Comparison of ENCODE assay signal across 8 mouse cellular contexts in genomic region chr11:105927065-105928030, GRCm38 (mm10). TPM values are rescaled to one million over a fixed set of nuclear protein-coding genes. Genes with fewer than 3 reads are reported as not detected.
DNase-seq lines count a peak whose midpoint lies in the region; ATAC-seq lines count a peak whose summit lies in the region.

No protein-coding gene starts in this region.

- H3K27me3 ChIP-seq in embryonic facial prominence, embryonic 10.5 days (replicated peaks; ENCODE audit: low read depth, poor library complexity, severe bottlenecking) = 0 out of 2 replicates have a peak, but pooled peaks cover 4% of the 10 kb centered on the region
- H3K27me3 ChIP-seq in neural tube, embryonic 15.5 days (replicated peaks) = no peaks in the 10 kb centered on the region

- no peak overlapping the region for H3K27ac ChIP-seq in embryonic facial prominence, embryonic 10.5 days (replicated peaks)
- H3K27ac ChIP-seq in neural tube, embryonic 15.5 days (replicated peaks) = no peak overlapping the region

- ATAC-seq in neural tube, embryonic 15.5 days (ENCODE audit: low FRiP score) = peak; percentile 78; the same call in 1 of the 2 replicates

- DNase-seq in CD4-positive helper T cell, adult 2 months (ENCODE audit: low read depth, low spot score) = peak; percentile 72
- DNase-seq in adrenal gland, postnatal 25 days = peak; percentile 62
- DNase-seq in embryonic facial prominence, embryonic 10.5 days (ENCODE audit: low spot score) = peak; percentile 76
- peak; percentile 80 to 85 for DNase-seq in heart, postnatal 10 days
- peak; percentile 68 to 83 for DNase-seq in kidney, postnatal 25 days
- peak; percentile 72 to 83 for DNase-seq in lung, adult 18-20 months
- DNase-seq in thymus, postnatal 0 days (ENCODE audit: low spot score) = peak; percentile 80

- 54% methylated on average over 14 of the region's 14 CpGs for WGBS in embryonic facial prominence, embryonic 10.5 days
- 59% methylated on average over 14 of the region's 14 CpGs for WGBS in neural tube, embryonic 15.5 days

- no peak overlapping the region for H3K4me3 ChIP-seq in embryonic facial prominence, embryonic 10.5 days
- H3K4me3 ChIP-seq in neural tube, embryonic 15.5 days (replicated peaks) = no peak overlapping the region

- no peak overlapping the region for H3K4me2 ChIP-seq in neural tube, embryonic 15.5 days

- intact Hi-C loops in heart, postnatal 10 days (cut with DNase I) = loop anchor here (1.0 to 2.0 kb wide), 3 partner anchors 42 to 149 kb away; no protein-coding TSS in a partner anchor

- H3K4me1 ChIP-seq in embryonic facial prominence, embryonic 10.5 days = peaks cover 6% of the 10 kb centered on the region
- peaks cover 3% of the 10 kb centered on the region; the same call in 1 of the 2 replicates for H3K4me1 ChIP-seq in neural tube, embryonic 15.5 days

- peaks cover 12% of the 10 kb centered on the region for H3K36me3 ChIP-seq in embryonic facial prominence, embryonic 10.5 days (replicated peaks)
- peaks cover 28% of the 10 kb centered on the region for H3K36me3 ChIP-seq in neural tube, embryonic 15.5 days

- H3K9ac ChIP-seq in neural tube, embryonic 15.5 days (replicated peaks) = no peak overlapping the region

- H3K9me3 ChIP-seq in embryonic facial prominence, embryonic 10.5 days = no peaks in the 10 kb centered on the region
- no peaks in the 10 kb centered on the region for H3K9me3 ChIP-seq in neural tube, embryonic 15.5 days (replicated peaks)

RNA-seq across cellular contexts. Expression of gene Cyb561, which starts 25.8 kb away (rescaled TPM):
- total RNA-seq in adrenal gland, postnatal 25 days (2021) = 124 and 195 TPM in 2 replicates
- 13.2 and 14.0 TPM in 2 replicates for polyA plus RNA-seq in embryonic facial prominence, embryonic 10.5 days (2016; fragmentation: Nextera tagmentation; extraction: Ambion mirVana)
- 10 to 100 TPM in 1 of 2 experiments, 1 to 10 TPM in 1; 8.0 to 15.4 TPM for total RNA-seq in heart, postnatal 10 days (2021)
- polyA plus RNA-seq in neural tube, embryonic 15.5 days (2015; fragmentation: Nextera tagmentation; extraction: Ambion mirVana) = 41.3 and 42.2 TPM in 2 replicates
- 7.2 and 8.5 TPM in 2 replicates for polyA plus RNA-seq in thymus, postnatal 0 days (2015; fragmentation: Nextera tagmentation; extraction: Ambion mirVana)

RNA-seq across cellular contexts. Expression of gene Ace, which starts 40.4 kb away (rescaled TPM):
- total RNA-seq in adrenal gland, postnatal 25 days (2021) = 7.3 and 8.2 TPM in 2 replicates
- polyA plus RNA-seq in embryonic facial prominence, embryonic 10.5 days (2016; fragmentation: Nextera tagmentation; extraction: Ambion mirVana) = 0.45 and 0.50 TPM in 2 replicates
- 10 to 100 TPM; 20.4 to 29.1 TPM for total RNA-seq in heart, postnatal 10 days (2021)
- 4.1 and 4.2 TPM in 2 replicates for polyA plus RNA-seq in neural tube, embryonic 15.5 days (2015; fragmentation: Nextera tagmentation; extraction: Ambion mirVana)
- 0.88 and 1.3 TPM in 2 replicates for polyA plus RNA-seq in thymus, postnatal 0 days (2015; fragmentation: Nextera tagmentation; extraction: Ambion mirVana)
